Mouse (Mus musculus) cerebellum, adult 2 months (tissue): ENCODE measurements around the gene Tep1. TPM values are rescaled to one million over a fixed set of nuclear protein-coding genes. Genes with fewer than 3 reads are reported as not detected.
A peak's percentile ranks its signal among the peaks of the same experiment; 100 is the strongest.
"Not testable (repeated sequence)": the region's sequence is repeated elsewhere in the genome, so short reads cannot be mapped to it uniquely, and the experiment has no call there.

Experiments used
- DNase-seq, 2 experiments: peaks; one replicate each; pipeline ENCODE4 v3.0.0; 2021
- H3K27ac ChIP-seq: fragments of 200-500 bp; 2 replicates; pipeline ENCODE4 v1.5.1; 2012; ENCODE audit warnings: low read length, control low read depth, inconsistent platforms; ENCODE audit not compliant: insufficient read depth
- H3K27me3 ChIP-seq: fragments of 200-500 bp; 2 replicates; pipeline ENCODE4 v1.6.1; 2012; ENCODE audit warnings: inconsistent platforms, mild to moderate bottlenecking, low read length, moderate library complexity; ENCODE audit not compliant: control insufficient read depth, insufficient read depth
- H3K4me1 ChIP-seq: fragments of 200-500 bp; 2 replicates; pipeline ENCODE4 v1.6.1; 2011; ENCODE audit warnings: low read length; ENCODE audit not compliant: control insufficient read depth, insufficient read depth
- H3K4me3 ChIP-seq: fragments of 200-500 bp; replicated peaks from 2 replicates; pipeline ENCODE3; 2011; ENCODE audit warnings: mild to moderate bottlenecking, low read depth, low read length, control low read depth; ENCODE audit not compliant: insufficient read depth
- CTCF ChIP-seq: fragments of 200-500 bp; IDR thresholded peaks from 2 replicates; pipeline ENCODE4 v1.5.1; 2011; ENCODE audit warnings: low read depth, mild to moderate bottlenecking, control low read depth, low read length, moderate library complexity, borderline replicate concordance; ENCODE audit not compliant: insufficient read depth
- POLR2A ChIP-seq: fragments of 200-500 bp; IDR thresholded peaks from 2 replicates; pipeline ENCODE4 v1.6.1; 2011; ENCODE audit warnings: low read length, control low read depth, borderline replicate concordance; ENCODE audit not compliant: insufficient read depth
- WGBS: fragments of 180-500 bp; shearing (Covaris S2); methylation state at CpG from one replicate; pipeline ENCODE4 v1.1.7; 2018; 5-methylcytosine and 5-hydroxymethylcytosine counted together
- polyA plus RNA-seq: library from polyadenylated mRNA; depleted of rRNA; stranded (reverse); fragments of >200 nt; gene quantifications from 2 replicates; pipeline ENCODE4 v1.2.3, GENCODE M21; 2012

Gene Tep1
- polyA plus RNA-seq, 1 experiment: 6.4 TPM

DNA sequence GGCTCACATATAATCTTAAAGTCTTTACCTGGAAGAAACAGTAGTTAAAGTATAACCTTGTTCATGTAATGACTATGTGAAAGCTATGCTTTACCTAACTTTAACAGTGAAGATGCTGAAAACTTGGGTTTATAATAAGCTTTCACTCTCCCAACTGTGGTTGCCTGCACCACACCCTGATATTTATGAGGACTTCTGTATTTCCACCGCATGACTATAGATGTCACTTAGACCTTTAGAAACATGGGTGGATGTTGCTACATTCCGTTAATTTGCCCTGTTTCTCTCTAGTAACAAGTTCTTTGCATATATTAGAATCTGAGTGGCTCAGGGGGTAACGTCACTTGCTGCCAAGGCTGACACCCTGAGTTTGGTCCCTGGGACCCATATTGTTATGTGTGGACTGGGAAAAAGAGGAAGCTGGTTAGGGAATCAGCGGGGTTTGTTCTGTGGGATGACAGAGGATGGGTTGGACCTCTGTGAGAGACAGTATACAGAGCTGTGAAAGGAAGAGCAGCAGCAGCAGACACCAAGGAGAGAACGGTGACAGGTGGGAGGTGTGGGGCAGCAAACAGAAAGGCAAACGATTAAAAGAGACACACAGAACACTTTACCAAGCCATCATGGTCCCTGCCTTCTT is 5.4 kb upstream of the Tep1 start:
- Histone ChIP-seq H3K4me3 (no peak overlapping the region), H3K27me3 (no peaks in the 10 kb centered on the region), H3K4me1 (no peaks in the 10 kb centered on the region), H3K27ac (no peak overlapping the region)
- 78% methylated on average over 6 of the region's 6 CpGs for WGBS
- TF ChIP-seq CTCF (no peak), POLR2A (no peak)
- no peak for DNase-seq

DNA sequence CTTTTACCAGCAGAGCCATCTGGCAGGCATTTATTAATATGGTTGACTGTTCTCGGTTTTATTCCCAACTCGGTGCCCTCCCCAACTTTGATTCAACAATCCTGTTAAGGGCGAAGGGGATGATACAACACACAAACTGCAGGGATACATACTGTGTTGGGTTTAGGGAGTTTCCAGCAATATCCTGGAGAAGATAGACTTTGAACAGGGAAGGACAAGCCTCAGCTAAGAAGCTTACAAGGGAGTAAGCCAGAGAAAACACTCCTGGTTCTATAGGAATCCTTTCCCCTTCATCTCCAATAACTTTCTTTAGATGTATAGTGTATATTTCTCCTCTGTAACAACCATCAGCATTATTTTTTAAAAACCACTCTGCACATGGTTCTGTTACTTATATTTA is 4.8 kb upstream of the Tep1 start:
- H3K27ac ChIP-seq: no peak overlapping the region
- WGBS: 70% methylated on average over 3 of the region's 3 CpGs
- TF ChIP-seq CTCF: no peak
- no peak for TF ChIP-seq POLR2A
- DNase-seq: no peak
- H3K27me3 ChIP-seq: no peaks in the 10 kb centered on the region
- H3K4me1 ChIP-seq: no peaks in the 10 kb centered on the region
- H3K4me3 ChIP-seq: no peak overlapping the region

DNA sequence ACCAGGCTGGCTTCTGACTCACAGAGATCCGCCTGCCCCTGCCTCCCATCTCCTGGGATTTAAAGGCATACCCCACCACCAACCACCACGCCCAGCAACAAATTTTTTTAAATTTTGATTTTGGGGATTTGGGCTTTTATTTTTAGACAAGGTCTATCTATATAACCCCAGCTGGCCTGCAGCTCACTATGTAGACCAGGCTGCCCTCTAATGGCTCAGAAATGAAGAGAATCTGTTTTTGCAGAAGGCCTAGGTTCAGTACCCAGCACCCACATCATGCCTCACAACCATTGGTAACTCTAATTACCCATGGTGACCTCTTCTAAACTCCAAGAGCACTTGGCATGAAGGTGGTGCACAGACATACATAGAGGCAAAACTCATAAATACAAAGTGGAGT is 924 bp upstream of the Tep1 start:
- no peak for DNase-seq
- 77% methylated on average over 2 of the region's 2 CpGs for WGBS
- Histone ChIP-seq H3K27ac (no peak overlapping the region), H3K27me3 (no peaks in the 10 kb centered on the region), H3K4me1 (no peaks in the 10 kb centered on the region), H3K4me3 (no peak overlapping the region)
- TF ChIP-seq CTCF (no peak), POLR2A (no peak)

DNA sequence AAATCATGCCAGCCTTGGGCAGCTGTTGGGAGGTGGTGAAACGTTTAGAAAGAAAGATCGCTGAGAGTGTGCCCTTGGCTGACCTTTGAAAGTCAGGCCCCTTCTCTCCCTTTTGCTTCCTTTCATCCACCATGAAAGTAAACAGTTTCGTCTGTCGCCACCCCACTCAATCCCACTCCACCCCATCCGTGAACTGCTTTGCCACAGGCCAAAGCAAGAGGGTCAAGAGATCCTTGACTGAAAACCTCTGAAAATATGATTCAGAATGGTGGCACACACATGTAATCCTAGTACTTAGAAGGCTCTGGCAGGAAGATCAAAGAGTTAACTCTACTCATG is 414 bp upstream of the Tep1 start:
- no peaks in the 10 kb centered on the region for H3K27me3 ChIP-seq
- no peak for DNase-seq
- H3K27ac ChIP-seq: no peak overlapping the region; the same call in 1 of the 2 replicates
- peak overlapping the region; percentile 83 for H3K4me3 ChIP-seq
- no peaks in the 10 kb centered on the region for H3K4me1 ChIP-seq
- 28% methylated on average over 5 of the region's 5 CpGs for WGBS
- TF ChIP-seq CTCF (no peak), POLR2A (no peak)

DNA sequence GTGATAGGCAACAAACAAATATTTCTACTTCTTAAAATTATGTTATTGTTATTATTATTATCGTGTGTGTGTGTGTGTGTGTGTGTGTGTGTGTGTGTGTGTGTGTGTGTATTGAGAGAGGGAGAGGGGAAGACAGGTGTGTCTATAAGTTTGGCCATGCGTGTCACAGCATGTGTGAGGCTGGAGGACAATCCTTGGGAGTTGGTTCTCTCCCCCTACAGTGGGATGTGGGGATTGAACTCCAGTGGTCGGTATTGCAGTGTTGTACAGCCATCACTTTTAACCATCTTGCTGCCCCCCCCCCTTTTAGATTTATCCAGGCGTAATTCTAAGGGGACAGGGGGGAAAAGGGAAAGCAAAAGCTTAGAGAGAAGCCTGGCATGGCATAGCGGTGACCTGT is 1.7 kb downstream of the Tep1 start:
- H3K27ac ChIP-seq: no peak overlapping the region
- H3K4me1 ChIP-seq: no peaks in the 10 kb centered on the region
- TF ChIP-seq POLR2A (no peak), CTCF (no peak)
- H3K4me3 ChIP-seq: no peak overlapping the region
- DNase-seq: no peak
- no peaks in the 10 kb centered on the region for H3K27me3 ChIP-seq
- WGBS: 93% methylated on average over 5 of the region's 5 CpGs

DNA sequence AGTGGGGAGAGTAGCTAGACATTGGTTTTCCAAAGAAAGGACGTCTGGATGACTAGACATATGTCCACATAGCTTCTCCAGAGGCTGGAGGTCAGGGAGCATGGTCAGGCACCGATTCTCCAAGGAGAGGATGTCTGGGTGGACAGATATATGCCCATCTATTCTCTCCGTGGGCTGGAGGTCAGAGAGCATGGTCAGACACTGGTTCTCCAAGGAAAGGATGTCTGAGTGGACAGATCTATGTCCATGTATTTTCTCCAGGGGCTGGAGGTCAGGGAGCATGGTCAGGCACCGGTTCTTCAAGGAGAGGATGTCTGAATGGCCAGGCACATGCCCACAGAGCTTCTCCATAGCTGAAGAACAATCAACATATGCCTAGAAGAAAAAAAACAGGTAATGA is 2.1 kb downstream of the Tep1 start:
- no peak overlapping the region for H3K27ac ChIP-seq
- no peaks in the 10 kb centered on the region for H3K27me3 ChIP-seq
- TF ChIP-seq POLR2A (no peak), CTCF (no peak)
- H3K4me1 ChIP-seq: no peaks in the 10 kb centered on the region
- no peak for DNase-seq
- H3K4me3 ChIP-seq: no peak overlapping the region
- 76% methylated on average over 4 of the region's 4 CpGs for WGBS

DNA sequence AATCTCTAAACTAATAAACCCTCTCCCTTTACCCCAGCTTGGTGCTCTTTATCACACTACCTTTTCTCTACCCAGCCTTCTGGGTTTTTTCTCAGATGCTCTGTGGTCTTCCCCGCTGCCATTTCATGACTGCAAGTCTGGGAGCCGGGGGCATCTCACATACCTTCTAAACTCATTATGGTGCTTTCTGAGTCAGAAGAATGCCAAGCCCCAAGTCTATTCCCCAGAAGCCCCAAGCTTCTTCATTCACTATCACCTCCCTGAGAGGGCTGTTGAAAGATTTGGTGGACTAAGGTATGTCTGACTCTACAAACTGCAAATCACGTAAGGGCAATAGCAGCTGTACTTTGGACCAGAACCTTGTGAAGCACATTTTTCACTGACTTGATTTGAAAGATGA is 3.4 kb downstream of the Tep1 start:
- TF ChIP-seq POLR2A (no peak), CTCF (no peak)
- no peak for DNase-seq
- Histone ChIP-seq H3K4me3 (no peak overlapping the region), H3K27me3 (no peaks in the 10 kb centered on the region), H3K4me1 (no peaks in the 10 kb centered on the region), H3K27ac (no peak overlapping the region)
- 96% methylated on average over 3 of the region's 3 CpGs for WGBS

DNA sequence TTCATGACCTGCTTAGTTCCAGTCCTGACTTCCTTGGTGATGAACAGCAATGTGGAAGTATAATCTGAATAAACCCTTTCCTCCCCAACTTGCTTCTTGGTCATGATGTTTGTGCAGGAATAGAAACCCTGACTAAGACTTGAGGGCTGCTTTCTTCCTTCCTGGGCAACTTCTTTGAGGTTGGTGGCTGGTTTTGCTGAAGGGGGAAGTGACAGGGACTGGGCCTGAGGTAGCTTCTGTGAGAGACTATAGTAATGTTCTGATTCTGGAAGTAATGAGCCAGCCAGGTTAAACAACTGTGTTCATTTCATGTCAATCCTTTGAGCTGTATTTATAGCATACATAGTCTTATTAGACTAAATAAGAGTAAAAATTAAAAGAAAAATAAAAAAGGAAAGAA is 5.4 kb downstream of the Tep1 start:
- H3K27me3 ChIP-seq, H3K4me1 ChIP-seq, H3K27ac ChIP-seq, DNase-seq, H3K4me3 ChIP-seq: not testable (repeated sequence)

DNA sequence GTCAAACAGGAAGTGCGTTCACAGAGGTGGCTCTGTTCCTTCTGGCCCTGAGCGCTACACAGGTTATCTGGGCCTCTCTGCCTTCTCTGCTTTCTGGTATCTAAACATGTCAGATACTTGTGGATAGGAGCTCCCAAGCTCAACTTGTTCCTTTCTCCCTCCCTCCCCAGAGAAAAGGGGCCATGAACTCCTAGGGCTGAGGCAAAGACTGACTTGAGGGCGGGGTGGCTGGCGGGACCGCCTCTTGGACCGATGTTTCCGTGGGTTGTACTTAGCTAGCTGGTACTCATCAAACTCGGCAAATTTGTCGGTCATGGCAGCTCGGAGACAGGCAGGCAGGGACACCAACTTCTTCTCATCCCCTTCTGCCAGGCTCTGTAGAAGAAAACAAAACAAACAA is 7.7 kb downstream of the Tep1 start:
- Histone ChIP-seq H3K4me1 (no peaks in the 10 kb centered on the region), H3K27me3 (no peaks in the 10 kb centered on the region), H3K4me3 (no peak overlapping the region), H3K27ac (no peak overlapping the region)
- TF ChIP-seq CTCF (no peak), POLR2A (no peak)
- WGBS: 89% methylated on average over 10 of the region's 10 CpGs
- no peak for DNase-seq
